Mouse (Mus musculus): ENCODE measurements around the gene Syt16. TPM values are rescaled to one million over a fixed set of nuclear protein-coding genes. Genes with fewer than 3 reads are reported as not detected.

The Syt16 gene
- polyA plus RNA-seq, 1 experiment: not detected

- Histone ChIP-seq H3K36me3 (ENCODE audit: control insufficient read depth) (no peaks in the 10 kb centered on the region), H3K4me1 (ENCODE audit: control insufficient read depth) (no peaks in the 10 kb centered on the region), H3K4me3 (replicated peaks) (no peak overlapping the region), H3K27me3 (ENCODE audit: control insufficient read depth) (no peaks in the 10 kb centered on the region), H3K9me3 (ENCODE audit: control insufficient read depth, low read length) (peaks cover 3% of the 10 kb centered on the region; the same call in 1 of the 2 replicates)
- TF ChIP-seq TAL1 (IDR thresholded peaks at IDR 0.05; ENCODE audit: low read length) (no peak), GATA1 (IDR thresholded peaks at IDR 0.05; ENCODE audit: low read length) (no peak)
Observed at GRCm38 (mm10) chr12:74043755-74044154, 46.3 kb downstream of the Syt16 start.

GRCm38 (mm10) chr12:74044241-74044640 is 46.8 kb downstream of the Syt16 start:
- H3K4me3 ChIP-seq (replicated peaks): no peak overlapping the region
- no peaks in the 10 kb centered on the region for H3K27me3 ChIP-seq (ENCODE audit: control insufficient read depth)
- H3K9me3 ChIP-seq (ENCODE audit: control insufficient read depth, low read length): peaks cover 3% of the 10 kb centered on the region; the same call in 1 of the 2 replicates
- no peaks in the 10 kb centered on the region for H3K36me3 ChIP-seq (ENCODE audit: control insufficient read depth)
- no peak for TF ChIP-seq TAL1 (IDR thresholded peaks at IDR 0.05; ENCODE audit: low read length)
- TF ChIP-seq GATA1 (IDR thresholded peaks at IDR 0.05; ENCODE audit: low read length): no peak
- no peaks in the 10 kb centered on the region for H3K4me1 ChIP-seq (ENCODE audit: control insufficient read depth)

- H3K4me1 ChIP-seq (ENCODE audit: control insufficient read depth): no peaks in the 10 kb centered on the region
- no peak overlapping the region for H3K4me3 ChIP-seq (replicated peaks)
- H3K36me3 ChIP-seq (ENCODE audit: control insufficient read depth): no peaks in the 10 kb centered on the region
- TF ChIP-seq GATA1 (IDR thresholded peaks at IDR 0.05; ENCODE audit: low read length) (no peak), TAL1 (IDR thresholded peaks at IDR 0.05; ENCODE audit: low read length) (no peak)
- H3K9me3 ChIP-seq (ENCODE audit: control insufficient read depth, low read length): 0 out of 2 replicates have a peak, but pooled peaks cover 5% of the 10 kb centered on the region
- H3K27me3 ChIP-seq (ENCODE audit: control insufficient read depth): no peaks in the 10 kb centered on the region
Observed at GRCm38 (mm10) chr12:74055336-74055931, 58.0 kb downstream of the Syt16 start.

- Histone ChIP-seq H3K9me3 (ENCODE audit: control insufficient read depth, low read length) (0 out of 2 replicates have a peak, but pooled peaks cover 5% of the 10 kb centered on the region), H3K4me3 (replicated peaks) (no peak overlapping the region), H3K27me3 (ENCODE audit: control insufficient read depth) (no peaks in the 10 kb centered on the region), H3K36me3 (ENCODE audit: control insufficient read depth) (no peaks in the 10 kb centered on the region), H3K4me1 (ENCODE audit: control insufficient read depth) (no peaks in the 10 kb centered on the region)
- TF ChIP-seq TAL1 (IDR thresholded peaks at IDR 0.05; ENCODE audit: low read length) (no peak), GATA1 (IDR thresholded peaks at IDR 0.05; ENCODE audit: low read length) (no peak)
Observed at GRCm38 (mm10) chr12:74056162-74056561, 58.7 kb downstream of the Syt16 start.

GRCm38 (mm10) chr12:74062547-74062946 is 65.1 kb downstream of the Syt16 start:
- Histone ChIP-seq H3K36me3 (ENCODE audit: control insufficient read depth) (no peaks in the 10 kb centered on the region), H3K4me3 (replicated peaks) (no peak overlapping the region), H3K4me1 (ENCODE audit: control insufficient read depth) (no peaks in the 10 kb centered on the region), H3K9me3 (ENCODE audit: control insufficient read depth, low read length) (no peaks in the 10 kb centered on the region), H3K27me3 (ENCODE audit: control insufficient read depth) (no peaks in the 10 kb centered on the region)
- TF ChIP-seq TAL1 (IDR thresholded peaks at IDR 0.05; ENCODE audit: low read length) (no peak), GATA1 (IDR thresholded peaks at IDR 0.05; ENCODE audit: low read length) (no peak)

- TF ChIP-seq TAL1 (IDR thresholded peaks at IDR 0.05; ENCODE audit: low read length) (no peak), GATA1 (IDR thresholded peaks at IDR 0.05; ENCODE audit: low read length) (no peak)
- Histone ChIP-seq H3K4me1 (ENCODE audit: control insufficient read depth) (no peaks in the 10 kb centered on the region), H3K4me3 (replicated peaks) (no peak overlapping the region), H3K27me3 (ENCODE audit: control insufficient read depth) (no peaks in the 10 kb centered on the region), H3K36me3 (ENCODE audit: control insufficient read depth) (no peaks in the 10 kb centered on the region), H3K9me3 (ENCODE audit: control insufficient read depth, low read length) (no peaks in the 10 kb centered on the region)
Observed at GRCm38 (mm10) chr12:74068912-74069311, 71.5 kb downstream of the Syt16 start.

- H3K9me3 ChIP-seq (ENCODE audit: control insufficient read depth, low read length): no peaks in the 10 kb centered on the region
Observed at GRCm38 (mm10) chr12:74075590-74075989, 78.1 kb downstream of the Syt16 start.

GRCm38 (mm10) chr12:74076091-74076490 is 78.6 kb downstream of the Syt16 start:
- Histone ChIP-seq H3K36me3 (ENCODE audit: control insufficient read depth) (no peaks in the 10 kb centered on the region), H3K27me3 (ENCODE audit: control insufficient read depth) (no peaks in the 10 kb centered on the region), H3K9me3 (ENCODE audit: control insufficient read depth, low read length) (no peaks in the 10 kb centered on the region), H3K4me1 (ENCODE audit: control insufficient read depth) (no peaks in the 10 kb centered on the region), H3K4me3 (replicated peaks) (no peak overlapping the region)
- TF ChIP-seq TAL1 (IDR thresholded peaks at IDR 0.05; ENCODE audit: low read length) (no peak), GATA1 (IDR thresholded peaks at IDR 0.05; ENCODE audit: low read length) (no peak)

More at GRCm38 (mm10) chr12:74075590-74075989, 78.1 kb downstream of the Syt16 start:
- Histone ChIP-seq H3K27me3 (ENCODE audit: control insufficient read depth) (no peaks in the 10 kb centered on the region), H3K4me3 (replicated peaks) (no peak overlapping the region), H3K36me3 (ENCODE audit: control insufficient read depth) (no peaks in the 10 kb centered on the region), H3K4me1 (ENCODE audit: control insufficient read depth) (no peaks in the 10 kb centered on the region)
- TF ChIP-seq TAL1 (IDR thresholded peaks at IDR 0.05; ENCODE audit: low read length): no peak
- TF ChIP-seq GATA1 (IDR thresholded peaks at IDR 0.05; ENCODE audit: low read length): no peak

- H3K36me3 ChIP-seq (ENCODE audit: control insufficient read depth): no peaks in the 10 kb centered on the region
- no peak overlapping the region for H3K4me3 ChIP-seq (replicated peaks)
- no peaks in the 10 kb centered on the region for H3K9me3 ChIP-seq (ENCODE audit: control insufficient read depth, low read length)
- H3K4me1 ChIP-seq (ENCODE audit: control insufficient read depth): no peaks in the 10 kb centered on the region
- H3K27me3 ChIP-seq (ENCODE audit: control insufficient read depth): no peaks in the 10 kb centered on the region
- TF ChIP-seq GATA1 (IDR thresholded peaks at IDR 0.05; ENCODE audit: low read length): no peak
Observed at GRCm38 (mm10) chr12:74081122-74081521, 83.7 kb downstream of the Syt16 start.

GRCm38 (mm10) chr12:74084389-74084788 is 86.9 kb downstream of the Syt16 start:
- no peaks in the 10 kb centered on the region; the same call in 1 of the 2 replicates for H3K9me3 ChIP-seq (ENCODE audit: control insufficient read depth, low read length)
- H3K4me1 ChIP-seq (ENCODE audit: control insufficient read depth): no peaks in the 10 kb centered on the region
- TF ChIP-seq GATA1 (IDR thresholded peaks at IDR 0.05; ENCODE audit: low read length): no peak
- TF ChIP-seq TAL1 (IDR thresholded peaks at IDR 0.05; ENCODE audit: low read length): no peak
- H3K4me3 ChIP-seq (replicated peaks): no peak overlapping the region
- H3K27me3 ChIP-seq (ENCODE audit: control insufficient read depth): no peaks in the 10 kb centered on the region
- H3K36me3 ChIP-seq (ENCODE audit: control insufficient read depth): no peaks in the 10 kb centered on the region

Data from erythroblast, embryonic 14.5 days (primary cell).